Mouse (Mus musculus) CD4-positive helper T cell, adult 2 months (primary cell): Measurements from ENCODE around the gene Cts7.

Source experiments
- DNase-seq: peaks from one replicate; pipeline ENCODE4 v3.0.0-alpha.2; 2012; ENCODE audit warnings: low read depth, missing footprints, low spot score

Gene Cts7

GRCm38 (mm10) chr13:61358097-61358496 lies at the start of gene Cts7:
TSS of gene Cts7 (minus strand) at chr13:61358197.
- DNase-seq: no peak
